Mouse (Mus musculus) embryonic fibroblast, embryonic 13.5 days (primary cell): ENCODE measurements around the gene Cltc.
A peak's percentile ranks its signal among the peaks of the same experiment; 100 is the strongest.

Experiments
- CTCF ChIP-seq: IDR thresholded peaks from 2 replicates; pipeline ENCODE4 v1.5.1; 2011; ENCODE audit warnings: mild to moderate bottlenecking, control low read depth, low read length, moderate library complexity, borderline replicate concordance; ENCODE audit not compliant: insufficient read depth
- POLR2A ChIP-seq: IDR thresholded peaks from 2 replicates; pipeline ENCODE4 v1.6.1; 2011; ENCODE audit warnings: low read depth, mild to moderate bottlenecking, control low read depth, low read length, moderate library complexity

GRCm38 (mm10) chr11:86650676-86651075 is 106.7 kb downstream of the Cltc start:
- TF ChIP-seq POLR2A (peak; percentile 59), CTCF (no peak)
